ENCODE assay signal across 14 mouse cellular contexts in the genomic region with DNA sequence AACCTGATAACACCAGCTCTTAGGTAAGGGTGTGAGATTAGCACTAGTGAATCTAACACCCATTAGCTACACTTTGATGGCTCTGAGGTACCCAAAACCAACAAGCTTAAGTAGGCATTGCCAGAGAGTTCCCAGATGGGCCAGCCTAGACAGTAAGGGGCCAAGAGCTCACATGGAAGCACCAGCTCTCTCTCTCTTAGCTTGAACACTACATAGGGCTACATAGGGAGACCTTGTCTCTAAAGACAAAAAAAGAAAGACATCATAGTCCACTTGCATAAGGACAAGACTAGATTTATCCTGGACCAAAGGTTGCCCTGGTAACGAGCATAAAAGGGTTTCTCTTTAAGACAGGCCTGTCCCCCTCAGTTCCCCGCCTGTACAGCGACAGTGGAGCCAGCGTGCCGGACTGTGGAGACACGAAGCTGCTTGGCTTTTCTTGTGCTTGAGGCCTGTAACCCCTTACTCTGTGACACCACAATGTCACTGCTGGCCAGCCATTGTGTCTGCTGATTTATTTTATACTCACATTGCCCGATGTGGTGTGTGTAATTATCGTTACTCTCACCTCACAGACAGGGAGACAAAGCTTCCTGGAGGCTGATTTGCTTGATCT.
DNase-seq lines count a peak whose midpoint lies in the region; ATAC-seq and TF ChIP-seq lines count a peak whose summit lies in the region.
"Had no signal": no experiment of that assay in that cellular context is flagged by ENCODE, and none has a peak within 500 bp of the region (broad histone marks: within the 10 kb centered on the region; RNA-seq: fewer than 3 reads in every experiment).

No protein-coding gene starts in this region.

- H3K36me3 ChIP-seq in forebrain, embryonic 14.5 days (ENCODE audit: control insufficient read depth, insufficient read depth, low read length), result no peaks in the 10 kb centered on the region
- no peaks in the 10 kb centered on the region for H3K36me3 ChIP-seq in hindbrain, postnatal 0 days (ENCODE audit: insufficient read depth, low read length)
- no peaks in the 10 kb centered on the region for H3K36me3 ChIP-seq in neural tube, embryonic 11.5 days (ENCODE audit: control insufficient read depth, insufficient read depth, low read length)
- H3K36me3 ChIP-seq: heart, embryonic 15.5 days; intestine, embryonic 15.5 days; lung, embryonic 15.5 days had no signal

- H3K4me3 ChIP-seq in left cerebral cortex, adult 2 months, result no peak overlapping the region
- H3K4me3 ChIP-seq in forebrain, embryonic 14.5 days (ENCODE audit: low read depth, low read length), result no peak overlapping the region
- H3K4me3 ChIP-seq in hindbrain, postnatal 0 days (ENCODE audit: low read length), result no peak overlapping the region
- no peak overlapping the region for H3K4me3 ChIP-seq in neural tube, embryonic 11.5 days (ENCODE audit: low read depth, low read length)
- H3K4me3 ChIP-seq: heart, embryonic 15.5 days; intestine, embryonic 15.5 days; lung, embryonic 15.5 days had no signal

- peak overlapping the region; percentile 94 for H3K27ac ChIP-seq in left cerebral cortex, adult 2 months
- H3K27ac ChIP-seq in forebrain, embryonic 14.5 days (ENCODE audit: low read depth, low read length), result peak overlapping the region; percentile 94
- H3K27ac ChIP-seq in hindbrain, postnatal 0 days, result 0 out of 2 replicates have a peak overlapping the region, but pooled peaks have one; percentile 77
- no peak overlapping the region; the same call in 1 of the 2 replicates for H3K27ac ChIP-seq in neural tube, embryonic 11.5 days (ENCODE audit: low read depth, low read length)
- H3K27ac ChIP-seq: intestine, embryonic 15.5 days; lung, embryonic 15.5 days had no signal

- intact Hi-C loops in left cerebral cortex, adult 2 months (cut with DNase I), result no loop called here

- no peak overlapping the region for H3K9ac ChIP-seq in forebrain, embryonic 14.5 days (ENCODE audit: low read length)
- no peak overlapping the region for H3K9ac ChIP-seq in hindbrain, postnatal 0 days (replicated peaks; ENCODE audit: low read length)
- H3K9ac ChIP-seq in neural tube, embryonic 11.5 days (ENCODE audit: low read length), result no peak overlapping the region
- H3K9ac ChIP-seq: heart, embryonic 15.5 days; intestine, embryonic 15.5 days; lung, embryonic 15.5 days had no signal

- no peaks in the 10 kb centered on the region for H3K27me3 ChIP-seq in forebrain, embryonic 14.5 days (replicated peaks; ENCODE audit: control insufficient read depth, insufficient read depth, low read length)
- H3K27me3 ChIP-seq in hindbrain, postnatal 0 days (ENCODE audit: insufficient read depth, low read length), result no peaks in the 10 kb centered on the region
- H3K27me3 ChIP-seq in neural tube, embryonic 11.5 days (ENCODE audit: control insufficient read depth, insufficient read depth, low read length), result no peaks in the 10 kb centered on the region
- H3K27me3 ChIP-seq: heart, embryonic 15.5 days; intestine, embryonic 15.5 days; lung, embryonic 15.5 days had no signal

- 19% methylated on average over 8 of the region's 8 CpGs for WGBS in forebrain, embryonic 14.5 days
- 36% methylated on average over 8 of the region's 8 CpGs for WGBS in hindbrain, postnatal 0 days
- 46% methylated on average over 8 of the region's 8 CpGs for WGBS in neural tube, embryonic 11.5 days

- no peak for TF ChIP-seq CTCF in left cerebral cortex, adult 2 months (IDR thresholded peaks at IDR 0.05)
- TF ChIP-seq CTCF in hindbrain, postnatal 0 days (IDR thresholded peaks at IDR 0.05; ENCODE audit: low read depth), result no peak

- ATAC-seq in forebrain, embryonic 14.5 days, result 0 out of 2 replicates have a peak, but pooled peaks have one; percentile 21
- ATAC-seq in hindbrain, postnatal 0 days, result peak; percentile 74
- ATAC-seq in neural tube, embryonic 11.5 days (ENCODE audit: insufficient read depth, low FRiP score, low TSS enrichment), result peak; percentile 88
- ATAC-seq: intestine, embryonic 15.5 days had no signal

- H3K4me2 ChIP-seq in forebrain, embryonic 14.5 days (ENCODE audit: low read length), result no peak overlapping the region
- no peak overlapping the region for H3K4me2 ChIP-seq in hindbrain, postnatal 0 days (ENCODE audit: low read depth, low read length)
- H3K4me2 ChIP-seq in neural tube, embryonic 11.5 days (ENCODE audit: low read depth), result no peak overlapping the region
- H3K4me2 ChIP-seq: heart, embryonic 15.5 days; intestine, embryonic 15.5 days; lung, embryonic 15.5 days had no signal

- DNase-seq in left cerebral cortex, adult 2 months (ENCODE audit: extremely low spot score in 1 of 2, low spot score in 2 of 2), result no peak
- no peak for DNase-seq in left cerebral cortex, adult 8-10 months (ENCODE audit: low spot score in 2 of 2)
- peak; percentile 50 for DNase-seq in forebrain, embryonic 14.5 days (ENCODE audit: low spot score)
- peak; percentile 72 for DNase-seq in hindbrain, postnatal 0 days (ENCODE audit: low spot score)
- DNase-seq in neural tube, embryonic 11.5 days (ENCODE audit: low spot score), result peak; percentile 66
- no peak for DNase-seq in frontal cortex, postnatal 14 days (ENCODE audit: low spot score in 2 of 2)
- no peak for DNase-seq in thymus, adult 18-20 months
- no peak for DNase-seq in adrenal gland, postnatal 14 days
- DNase-seq: adrenal gland, postnatal 10 days; cerebellum, adult 11-12 months; kidney, postnatal 25 days had no signal

- H3K9me3 ChIP-seq in forebrain, embryonic 14.5 days (replicated peaks; ENCODE audit: control insufficient read depth, low read length), result no peaks in the 10 kb centered on the region
- no peaks in the 10 kb centered on the region for H3K9me3 ChIP-seq in hindbrain, postnatal 0 days (ENCODE audit: low read length)
- no peaks in the 10 kb centered on the region for H3K9me3 ChIP-seq in neural tube, embryonic 11.5 days (ENCODE audit: control insufficient read depth, low read length)
- H3K9me3 ChIP-seq: heart, embryonic 15.5 days; intestine, embryonic 15.5 days; lung, embryonic 15.5 days had no signal

- peaks cover 32% of the 10 kb centered on the region for H3K4me1 ChIP-seq in forebrain, embryonic 14.5 days (ENCODE audit: control insufficient read depth, insufficient read depth, low read length)
- H3K4me1 ChIP-seq in hindbrain, postnatal 0 days (ENCODE audit: insufficient read depth, low read length), result peaks cover 23% of the 10 kb centered on the region
- H3K4me1 ChIP-seq in neural tube, embryonic 11.5 days (ENCODE audit: control insufficient read depth, insufficient read depth, low read length), result peaks cover 5% of the 10 kb centered on the region
- H3K4me1 ChIP-seq: intestine, embryonic 15.5 days; lung, embryonic 15.5 days had no signal

Comparison
In these comparisons a context has a peak if more than half of its experiments do, and no peak if none do; other contexts are left out.
1. DNase-seq: peak in forebrain, embryonic 14.5 days (single experiment), hindbrain, postnatal 0 days (single experiment) and neural tube, embryonic 11.5 days (single experiment); none in left cerebral cortex, adult 2 months (0 of 2), left cerebral cortex, adult 8-10 months (0 of 2), frontal cortex, postnatal 14 days (0 of 2), thymus, adult 18-20 months (0 of 2) and adrenal gland, postnatal 14 days (single experiment).
2. ATAC-seq: peak in every context shown above with its lines; median percentile 88 in neural tube, embryonic 11.5 days; 74 in hindbrain, postnatal 0 days; 21 in forebrain, embryonic 14.5 days.